Mouse (Mus musculus) bone marrow macrophage, adult 2 months (primary cell): Measurements from ENCODE around the gene Cd33.

Experiments used
- CTCF ChIP-seq: IDR thresholded peaks from 2 replicates; pipeline ENCODE4 v1.5.1; 2012; ENCODE audit warnings: low read depth, mild to moderate bottlenecking, low read length, moderate library complexity
- POLR2A ChIP-seq: IDR thresholded peaks from 2 replicates; pipeline ENCODE4 v1.6.1; 2012; ENCODE audit warnings: mild to moderate bottlenecking, low read depth, low read length, borderline replicate concordance

DNA sequence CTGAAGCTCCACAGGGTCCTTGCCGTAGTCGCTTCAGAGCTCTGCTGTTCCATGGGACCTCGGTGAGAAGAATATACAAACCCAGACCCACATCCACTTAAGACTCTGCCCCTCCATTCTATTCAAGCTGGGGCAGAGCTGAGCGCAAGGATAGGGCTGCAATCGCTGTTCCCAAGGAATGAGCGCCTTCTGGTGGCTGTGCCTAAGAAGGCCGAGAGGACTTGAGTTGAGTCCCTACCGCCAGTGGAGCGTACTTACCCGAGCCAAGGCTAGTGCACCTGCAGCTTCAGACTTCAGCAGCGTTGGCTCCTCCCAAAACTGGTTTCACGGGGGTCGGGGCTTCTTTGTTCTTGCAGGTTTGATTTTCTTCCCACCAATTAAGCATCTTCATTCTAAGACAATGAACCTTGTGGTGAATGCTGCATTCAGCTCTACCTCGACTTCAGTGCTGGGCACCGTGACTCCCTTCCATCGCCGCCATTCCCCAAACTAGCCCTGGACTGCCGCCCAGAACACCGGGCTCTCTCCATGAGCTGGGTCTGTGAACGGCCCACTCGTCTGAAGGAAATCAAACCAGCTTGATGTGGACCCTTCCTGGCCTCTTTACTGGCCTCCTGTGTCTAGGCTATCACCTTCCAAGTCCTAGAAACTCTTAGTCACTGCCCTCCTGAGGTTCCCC, 48.7 kb downstream of the Cd33 start:
- no peak for TF ChIP-seq POLR2A
- peak; percentile 64 for TF ChIP-seq CTCF
